Mouse (Mus musculus): ENCODE measurements around the gene Lrrc2.
A peak's percentile ranks its signal among the peaks of the same experiment; 100 is the strongest.

The Lrrc2 gene

GRCm38 (mm10) chr9:110987331-110987730, 36.0 kb downstream of the Lrrc2 start:
- no peak for DNase-seq (ENCODE audit: low read depth, low spot score)

GRCm38 (mm10) chr9:110988078-110988477, 36.7 kb downstream of the Lrrc2 start:
- DNase-seq (ENCODE audit: low read depth, low spot score), result no peak

GRCm38 (mm10) chr9:110989141-110989540, 37.8 kb downstream of the Lrrc2 start:
- no peak for DNase-seq (ENCODE audit: low read depth, low spot score)

GRCm38 (mm10) chr9:110989543-110989942, 38.2 kb downstream of the Lrrc2 start:
- no peak for DNase-seq (ENCODE audit: low read depth, low spot score)

- no peak for DNase-seq (ENCODE audit: low read depth, low spot score)
Measured at GRCm38 (mm10) chr9:110990204-110990603, 38.9 kb downstream of the Lrrc2 start, which contains the start of gene Rtp3. Rtp3 (minus strand) TSS chr9:110990583.

- no peak for DNase-seq (ENCODE audit: low read depth, low spot score)
Measured at GRCm38 (mm10) chr9:110993281-110993709, 42.0 kb downstream of the Lrrc2 start.

- peak; percentile 88 for DNase-seq (ENCODE audit: low read depth, low spot score)
Measured at GRCm38 (mm10) chr9:110994716-110995172, 43.4 kb downstream of the Lrrc2 start.

- DNase-seq (ENCODE audit: low read depth, low spot score), result peak; percentile 76
Measured at GRCm38 (mm10) chr9:110997245-110997644, 45.9 kb downstream of the Lrrc2 start.

- no peak for DNase-seq (ENCODE audit: low read depth, low spot score)
Measured at GRCm38 (mm10) chr9:110999056-110999455, 47.7 kb downstream of the Lrrc2 start.

GRCm38 (mm10) chr9:110999856-111000255, 48.5 kb downstream of the Lrrc2 start:
- no peak for DNase-seq (ENCODE audit: low read depth, low spot score)

GRCm38 (mm10) chr9:111001621-111002020, 50.3 kb downstream of the Lrrc2 start:
- no peak for DNase-seq (ENCODE audit: low read depth, low spot score)

GRCm38 (mm10) chr9:111003279-111003678, 51.9 kb downstream of the Lrrc2 start:
- DNase-seq (ENCODE audit: low read depth, low spot score), result no peak

- no peak for DNase-seq (ENCODE audit: low read depth, low spot score)
Measured at GRCm38 (mm10) chr9:111006544-111006943, 55.2 kb downstream of the Lrrc2 start.

- DNase-seq (ENCODE audit: low read depth, low spot score), result no peak
Measured at GRCm38 (mm10) chr9:111009763-111010162, 58.4 kb downstream of the Lrrc2 start.

- no peak for DNase-seq (ENCODE audit: low read depth, low spot score)
Measured at GRCm38 (mm10) chr9:111011550-111011949, 60.2 kb downstream of the Lrrc2 start.

GRCm38 (mm10) chr9:111012041-111012440, 60.7 kb downstream of the Lrrc2 start:
- no peak for DNase-seq (ENCODE audit: low read depth, low spot score)

- no peak for DNase-seq (ENCODE audit: low read depth, low spot score)
Measured at GRCm38 (mm10) chr9:111015658-111016057, 64.3 kb downstream of the Lrrc2 start.

- no peak for DNase-seq (ENCODE audit: low read depth, low spot score)
Measured at GRCm38 (mm10) chr9:111019022-111019421, 67.7 kb downstream of the Lrrc2 start, which contains the start of gene Ltf. Ltf (plus strand) TSS chr9:111019271.

- DNase-seq (ENCODE audit: low read depth, low spot score), result no peak
Measured at GRCm38 (mm10) chr9:111026791-111027190, 75.4 kb downstream of the Lrrc2 start.

All from telencephalon, adult 2 months (tissue).